Mouse (Mus musculus): Measurements from ENCODE around the gene Ccdc85c.

Gene Ccdc85c

DNA sequence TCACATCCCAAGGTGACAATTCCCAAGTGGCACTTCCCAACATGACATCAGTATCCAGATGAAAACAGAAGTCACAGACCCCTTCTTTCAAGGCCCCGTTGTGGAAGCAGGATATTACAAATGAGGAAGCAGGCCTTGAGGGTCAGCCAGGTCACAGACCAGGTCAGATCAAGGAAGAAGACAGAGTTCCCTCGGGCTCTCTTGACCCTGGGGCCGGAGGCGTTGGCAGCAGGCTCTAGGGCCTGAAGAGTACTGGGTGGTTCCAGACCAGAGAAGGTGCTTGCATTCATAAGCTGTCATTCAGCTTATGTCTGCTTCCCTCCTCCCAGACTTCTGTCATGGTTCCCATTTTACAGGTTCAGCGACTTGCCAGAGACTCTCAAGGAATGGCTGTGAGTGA lies 5.5 kb downstream of the Ccdc85c start:
- no peak for DNase-seq (ENCODE audit: low read depth in 2 of 2, low spot score in 2 of 2)

DNA sequence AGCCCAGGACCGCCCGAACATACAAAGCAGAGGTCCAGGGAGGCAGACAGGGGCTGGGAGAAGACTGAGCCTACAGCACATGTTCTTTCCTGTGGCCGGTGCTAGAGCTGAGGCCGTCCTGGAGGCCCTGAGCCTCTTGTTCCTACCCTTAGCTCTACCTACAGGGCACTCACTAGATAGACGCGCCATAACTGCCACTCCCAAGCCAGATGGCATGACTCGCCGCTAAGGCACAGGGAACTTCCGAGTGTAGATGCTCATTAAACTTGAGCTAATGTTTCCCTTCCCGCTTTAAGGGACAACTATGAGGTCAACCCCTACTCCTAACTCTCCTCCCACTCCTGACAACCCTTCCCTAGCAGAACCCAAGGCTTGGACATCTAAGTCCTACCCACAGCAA lies 6.3 kb downstream of the Ccdc85c start:
- DNase-seq (ENCODE audit: low read depth in 2 of 2, low spot score in 2 of 2), result no peak

- DNase-seq (ENCODE audit: low read depth in 2 of 2, low spot score in 2 of 2), result no peak
Observed at GRCm38 (mm10) chr12:108267653-108268052, 7.6 kb downstream of the Ccdc85c start.

DNA sequence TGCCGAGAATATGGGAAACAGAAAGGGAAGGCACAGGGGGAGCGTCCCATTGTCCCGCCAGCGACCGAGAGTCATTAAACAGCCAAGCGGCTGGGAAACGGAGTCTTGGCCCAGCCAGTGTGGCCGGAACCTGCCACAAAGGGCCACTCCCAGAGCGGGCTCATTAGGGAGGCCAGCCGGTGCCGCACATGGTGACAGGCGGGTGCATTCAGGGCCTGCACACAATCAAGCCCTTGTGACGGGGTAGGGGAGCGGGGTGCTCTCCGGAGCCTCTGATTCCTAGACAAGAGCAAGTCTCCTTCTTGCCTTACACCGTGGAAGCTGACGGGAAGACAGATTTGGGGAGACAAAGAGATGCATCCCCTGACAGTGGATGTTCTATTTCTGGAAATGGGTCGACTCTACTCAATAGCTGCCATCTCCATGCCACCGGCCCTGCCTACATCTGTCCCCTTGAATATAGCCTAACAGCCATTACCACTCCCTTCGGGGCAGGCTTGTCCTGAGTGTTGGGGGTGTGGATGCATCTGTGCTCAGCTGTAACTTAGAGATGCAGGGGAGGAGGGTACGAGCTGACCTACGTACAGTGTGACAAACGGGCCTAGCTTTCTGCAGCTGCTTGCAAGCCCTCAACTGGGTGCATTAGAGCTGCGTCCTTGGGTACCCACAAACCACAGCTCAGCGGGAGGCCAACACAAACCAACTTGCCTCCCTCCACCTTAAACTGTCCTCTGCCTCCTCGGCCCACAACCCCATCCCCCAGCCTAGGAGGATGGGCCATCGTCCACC lies 9.2 kb downstream of the Ccdc85c start:
- DNase-seq (ENCODE audit: low read depth in 2 of 2, low spot score in 2 of 2), result no peak

DNA sequence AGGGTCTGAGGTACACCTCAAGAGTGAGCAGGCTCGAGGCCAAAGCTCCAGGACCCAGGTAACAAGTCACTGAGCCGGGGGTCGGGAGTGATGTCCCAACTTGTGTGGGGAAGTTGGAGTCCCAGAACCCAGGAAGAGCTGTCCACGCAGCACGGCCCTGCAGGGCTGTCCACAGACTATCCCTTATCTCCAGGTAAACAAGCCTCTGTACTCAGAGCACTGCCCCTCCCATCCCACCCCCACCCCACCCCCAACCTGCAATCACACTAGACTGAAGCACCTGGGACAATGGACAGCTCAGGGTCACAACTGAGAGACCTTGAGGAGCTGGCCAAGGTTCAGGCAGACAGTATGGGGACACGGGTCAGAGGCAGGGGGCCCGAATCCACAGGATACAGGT lies 10.3 kb downstream of the Ccdc85c start:
- no peak for DNase-seq (ENCODE audit: low read depth in 2 of 2, low spot score in 2 of 2)

DNA sequence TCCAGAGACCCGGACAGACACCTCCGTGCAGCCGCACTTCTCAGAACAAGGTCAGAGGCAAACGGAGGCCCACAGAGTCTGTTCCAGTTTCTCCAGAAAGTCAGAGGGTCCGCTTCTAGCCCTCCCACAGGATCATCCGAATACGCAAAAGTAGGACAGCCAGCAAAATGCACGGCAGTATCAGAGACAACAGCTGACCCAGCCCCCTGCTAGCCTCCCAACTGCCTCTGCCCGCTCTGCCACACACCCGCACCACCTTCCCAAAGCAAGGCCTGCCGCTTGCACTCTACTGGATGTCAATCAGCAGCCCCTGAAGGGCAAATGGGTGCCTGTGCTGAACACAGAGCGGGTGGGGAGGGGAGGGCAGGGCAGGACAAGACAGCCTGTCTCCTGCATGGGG lies 14.3 kb downstream of the Ccdc85c start:
- DNase-seq (ENCODE audit: low read depth in 2 of 2, low spot score in 2 of 2), result no peak

DNA sequence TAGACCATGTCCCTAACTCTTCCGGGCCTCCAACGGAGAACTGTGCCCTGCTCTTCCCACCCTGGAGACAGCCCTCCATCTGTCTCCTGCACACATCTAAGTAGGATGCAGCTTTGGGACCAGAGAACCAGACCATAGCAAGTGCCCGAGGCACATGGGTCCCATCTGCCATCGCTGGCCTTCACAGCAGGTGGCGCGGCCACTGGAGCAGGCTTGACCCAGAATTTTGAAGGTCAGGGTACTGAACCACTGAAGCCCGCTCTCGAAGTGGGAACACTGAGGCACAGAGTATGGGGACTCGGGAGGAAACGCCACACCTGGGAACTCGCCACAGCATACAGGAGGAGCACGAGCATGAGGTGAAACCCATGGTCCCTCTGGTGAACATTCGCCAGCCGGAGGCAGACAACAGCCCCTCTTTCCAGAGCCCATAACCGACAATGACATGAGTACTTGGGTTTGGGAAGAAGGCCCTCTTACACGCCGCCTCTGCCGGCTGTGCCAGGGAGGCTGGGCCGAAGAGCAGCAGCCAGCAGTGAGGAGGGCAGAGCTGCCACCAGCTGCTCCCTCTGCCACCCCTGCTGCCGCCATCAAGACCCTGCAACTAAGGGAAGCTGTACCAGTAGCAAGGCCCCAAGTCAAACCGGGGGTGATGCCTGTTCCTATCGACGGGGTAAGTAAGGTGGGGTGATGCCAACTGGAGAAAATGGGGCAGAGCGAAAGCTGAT lies 15.7 kb downstream of the Ccdc85c start:
- DNase-seq (ENCODE audit: low read depth in 2 of 2, low spot score in 2 of 2), result no peak

DNA sequence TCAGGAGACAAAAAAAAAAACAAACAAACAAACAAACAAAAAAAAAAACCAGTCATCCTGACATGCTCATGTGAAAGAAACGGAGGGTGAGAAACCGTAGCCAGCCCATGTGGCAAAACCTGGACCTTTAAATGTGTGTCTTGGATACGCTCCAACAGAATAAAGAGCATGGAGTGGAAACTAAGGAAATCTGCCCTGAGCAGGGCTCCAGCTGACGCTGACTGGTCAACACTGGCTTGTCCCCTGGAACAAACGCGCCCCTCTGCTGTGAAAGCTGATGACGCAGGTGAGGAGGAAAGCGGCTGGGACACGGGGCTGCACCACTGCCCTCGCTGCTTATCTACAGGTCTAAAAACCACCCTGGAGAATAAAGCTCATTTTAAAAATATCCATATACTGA lies 18.5 kb downstream of the Ccdc85c start:
- no peak for DNase-seq (ENCODE audit: low read depth in 2 of 2, low spot score in 2 of 2)

DNA sequence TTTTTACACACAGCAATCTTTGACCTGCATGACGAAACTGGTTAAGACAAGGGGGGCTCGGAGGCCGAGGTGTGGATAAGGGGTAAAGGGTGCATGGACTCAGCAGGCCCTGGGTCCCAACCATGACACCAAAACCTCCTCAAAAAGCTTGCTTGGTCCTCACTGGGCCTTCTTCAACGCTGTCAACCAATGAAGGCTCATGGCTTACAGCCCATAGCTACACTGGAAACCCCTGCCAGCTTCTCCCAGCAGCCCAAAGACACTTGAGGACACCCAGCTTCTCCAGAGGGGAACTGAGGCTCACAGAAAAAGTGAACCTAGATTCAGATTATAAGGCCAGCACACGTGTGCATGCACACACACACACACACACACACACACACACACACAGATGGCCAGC lies 19.3 kb downstream of the Ccdc85c start:
- no peak for DNase-seq (ENCODE audit: low read depth in 2 of 2, low spot score in 2 of 2)

- DNase-seq (ENCODE audit: low read depth in 2 of 2, low spot score in 2 of 2), result no peak
Observed at GRCm38 (mm10) chr12:108255511-108255919, 19.7 kb downstream of the Ccdc85c start.

GRCm38 (mm10) chr12:108253042-108253441 lies 22.2 kb downstream of the Ccdc85c start:
- no peak for DNase-seq (ENCODE audit: low read depth in 2 of 2, low spot score in 2 of 2)

DNA sequence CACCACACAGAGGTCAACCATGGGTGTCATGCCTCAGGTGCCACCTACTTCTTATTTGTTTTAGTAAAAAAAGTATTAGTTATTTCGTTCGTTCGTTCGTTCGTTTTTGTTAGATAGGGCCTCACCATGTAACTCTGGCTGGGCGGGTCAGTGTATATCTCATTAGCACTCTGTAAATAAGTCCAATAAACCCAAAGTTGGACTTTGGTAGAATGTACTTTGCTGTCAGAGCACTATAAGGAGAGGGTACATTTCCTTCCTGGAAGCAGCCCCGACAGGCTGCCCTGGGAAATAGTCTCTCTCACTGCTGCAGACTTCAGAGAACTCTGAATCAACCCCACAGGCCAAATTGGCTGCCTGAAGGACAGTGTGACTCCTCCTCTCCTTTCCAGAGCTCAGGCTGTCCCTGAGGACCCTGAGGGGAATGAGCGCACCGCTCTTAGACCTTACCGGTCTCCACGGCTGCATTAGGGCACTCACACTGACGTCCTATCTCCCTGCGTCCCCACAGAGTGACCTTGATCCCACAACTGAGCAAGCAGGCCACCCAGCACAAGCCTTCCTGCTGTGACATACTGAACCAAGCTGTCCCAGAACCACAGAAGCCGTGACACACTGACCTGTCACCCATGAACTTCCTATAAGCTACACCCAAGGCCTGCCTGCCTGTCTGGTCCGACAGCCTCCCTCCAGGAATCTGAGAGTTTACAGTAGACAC lies 23.2 kb downstream of the Ccdc85c start:
- no peak for DNase-seq (ENCODE audit: low read depth in 2 of 2, low spot score in 2 of 2)

DNA sequence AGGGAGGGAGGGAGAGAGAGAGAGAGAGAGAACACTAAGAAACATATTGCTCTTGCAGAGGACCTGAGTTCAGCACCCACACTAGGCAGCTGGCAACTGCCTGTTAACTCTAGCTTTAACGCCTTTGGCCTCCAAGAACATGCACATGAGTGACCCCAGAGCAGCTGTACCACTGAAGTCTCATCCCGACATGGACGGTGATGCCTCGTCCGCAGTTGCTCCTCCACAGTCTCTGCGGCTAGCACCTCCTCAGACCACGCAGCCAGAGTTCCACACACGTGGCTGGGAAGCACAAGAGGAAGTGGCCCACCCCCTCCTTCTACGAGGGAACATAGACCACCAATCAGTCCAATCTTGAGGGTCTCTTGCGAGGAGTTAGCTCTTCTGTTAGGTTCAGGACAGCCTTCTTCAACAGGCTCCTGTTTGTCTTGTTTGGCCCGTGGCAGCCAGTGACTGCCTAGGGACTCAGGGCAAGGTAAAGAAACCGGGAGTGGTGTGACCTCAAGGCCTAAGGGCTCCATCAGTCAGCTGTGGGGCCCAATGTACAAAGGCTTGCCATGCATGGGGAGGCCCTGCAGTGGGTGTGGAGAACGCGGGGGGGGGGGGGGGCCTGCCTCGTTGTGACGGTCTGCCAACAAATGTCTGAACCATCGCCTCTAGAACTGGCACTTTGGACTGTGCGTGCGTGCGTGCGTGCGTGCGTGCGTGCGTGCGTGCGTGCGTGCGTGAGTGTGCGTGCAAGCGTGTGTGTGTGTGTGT lies 24.0 kb downstream of the Ccdc85c start:
- DNase-seq (ENCODE audit: low read depth in 2 of 2, low spot score in 2 of 2), result no peak

- DNase-seq (ENCODE audit: low read depth in 2 of 2, low spot score in 2 of 2), result no peak
Observed at GRCm38 (mm10) chr12:108249522-108249921, 25.7 kb downstream of the Ccdc85c start.

DNA sequence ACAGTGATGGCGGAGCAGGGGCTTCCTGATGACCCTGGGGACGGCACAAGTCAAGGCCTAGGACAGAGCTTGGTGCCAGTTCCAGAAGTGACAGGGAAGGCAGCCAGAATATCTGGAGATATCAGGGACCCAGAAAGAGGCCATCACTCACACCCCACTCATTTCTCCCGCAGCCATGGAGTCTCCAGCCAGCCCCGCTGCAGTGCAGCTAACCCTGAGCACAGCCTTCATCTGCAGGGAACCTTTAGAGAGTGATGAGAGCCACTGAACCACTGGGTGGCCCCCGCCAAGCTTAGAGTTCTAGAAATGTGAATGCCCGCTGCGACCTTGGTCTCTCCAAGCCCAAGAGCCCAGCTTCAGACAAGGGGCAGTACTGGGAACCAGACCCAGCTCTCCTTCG lies 26.2 kb downstream of the Ccdc85c start:
- no peak for DNase-seq (ENCODE audit: low read depth in 2 of 2, low spot score in 2 of 2)

DNA sequence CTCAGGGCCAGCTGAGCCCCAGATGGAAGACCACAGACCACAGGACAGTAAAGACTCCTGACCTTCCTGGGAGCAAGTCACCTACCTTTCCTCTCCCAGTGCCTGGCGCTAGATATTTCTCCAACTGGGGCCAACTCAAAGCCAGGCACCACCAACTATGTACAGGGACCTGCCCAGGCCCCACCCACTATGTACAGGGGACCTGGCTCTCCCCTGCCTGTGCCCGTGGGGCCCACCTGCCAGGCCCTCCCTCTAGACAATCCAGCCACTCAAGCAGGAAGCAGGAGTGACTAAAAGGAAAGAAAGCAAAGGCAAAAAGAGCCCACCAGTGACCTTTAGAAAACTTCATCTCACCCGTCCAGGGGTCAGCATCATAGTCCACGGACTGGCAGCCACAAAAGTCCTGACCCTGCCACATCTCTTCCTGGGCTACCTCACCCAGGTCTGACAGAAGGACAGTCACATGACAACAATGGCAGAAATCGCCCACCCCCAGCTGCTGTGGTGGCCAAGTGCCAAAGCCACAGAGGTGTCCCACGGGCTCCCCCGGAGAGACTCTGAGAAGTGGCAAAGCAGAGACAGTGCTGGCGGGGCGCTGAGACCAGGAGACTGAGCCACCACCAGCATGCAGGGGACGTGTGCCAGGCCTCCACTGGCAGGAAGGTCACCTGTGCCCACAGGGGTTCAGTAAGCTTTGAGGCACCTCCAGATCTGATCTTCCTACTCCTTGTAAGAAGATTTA lies 28.3 kb downstream of the Ccdc85c start:
- no peak for DNase-seq (ENCODE audit: low read depth in 2 of 2, low spot score in 2 of 2)

DNA sequence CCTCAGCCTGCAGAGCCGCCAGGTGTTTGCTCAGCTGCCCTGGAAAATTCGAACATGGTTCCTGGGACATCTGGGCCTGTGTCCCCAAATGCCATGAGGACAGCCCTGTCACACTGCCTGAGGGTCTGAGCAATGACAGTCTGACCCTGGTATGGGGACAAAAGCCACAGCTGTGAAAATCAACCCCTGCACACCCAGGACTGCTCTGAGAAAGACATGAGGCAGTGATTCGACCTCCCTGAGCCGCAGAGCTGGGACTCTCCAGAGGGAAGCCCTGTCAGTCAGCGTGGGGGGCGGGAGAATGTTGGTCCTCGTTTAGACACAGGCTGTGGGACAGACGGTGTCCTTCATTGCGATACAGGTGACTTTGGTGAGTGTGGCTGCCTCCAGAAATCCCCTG lies 29.6 kb downstream of the Ccdc85c start:
- no peak for DNase-seq (ENCODE audit: low read depth in 2 of 2, low spot score in 2 of 2)

GRCm38 (mm10) chr12:108244778-108245177 lies 30.4 kb downstream of the Ccdc85c start:
- no peak for DNase-seq (ENCODE audit: low read depth in 2 of 2, low spot score in 2 of 2)

DNA sequence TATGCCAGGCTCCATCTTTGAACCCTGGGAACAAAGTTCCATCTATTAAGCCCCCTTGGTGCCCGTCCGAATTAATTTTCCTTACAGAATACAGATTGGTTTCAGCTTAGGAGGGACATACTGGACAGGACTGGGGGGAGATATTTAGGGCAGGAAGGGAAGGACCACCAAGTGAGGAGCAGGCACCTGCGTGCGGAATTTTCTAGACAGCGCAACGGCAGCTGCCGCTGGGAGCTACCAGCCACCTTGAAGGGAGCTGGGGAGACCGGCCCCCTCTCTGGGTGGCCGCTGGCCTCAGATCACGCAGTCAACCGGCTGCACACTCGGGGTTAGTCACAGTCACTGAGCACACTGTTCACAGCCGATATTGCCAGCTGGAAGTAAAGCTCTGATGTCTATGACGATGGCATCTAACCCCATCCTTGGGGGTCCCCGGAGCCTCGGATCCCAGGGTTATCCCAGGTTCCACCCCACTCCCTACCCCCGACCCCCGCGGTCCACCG lies 32.9 kb downstream of the Ccdc85c start:
- DNase-seq (ENCODE audit: low read depth in 2 of 2, low spot score in 2 of 2), result no peak

DNA sequence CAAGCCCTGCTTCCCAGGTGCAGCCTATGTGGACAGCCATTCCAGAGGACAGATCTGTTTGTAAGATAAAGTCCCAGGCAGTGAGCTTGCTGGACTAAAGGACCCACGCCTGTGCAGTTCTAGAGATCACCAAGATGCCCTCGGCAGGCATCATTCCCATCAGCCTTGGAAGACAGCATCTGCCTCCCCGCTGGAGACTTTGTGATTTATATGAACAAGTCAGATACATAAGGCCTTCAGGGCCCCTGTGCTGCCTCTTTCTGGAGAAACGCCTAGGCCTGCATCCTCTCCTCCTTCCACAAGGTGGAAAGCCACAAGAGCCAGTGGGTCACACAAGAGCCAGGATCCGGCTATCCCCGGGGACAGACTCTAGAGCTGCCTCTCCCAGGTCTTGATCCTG lies 33.6 kb downstream of the Ccdc85c start:
- DNase-seq (ENCODE audit: low read depth in 2 of 2, low spot score in 2 of 2), result no peak

Measured in CD8-positive naive resting alpha-beta T cell, adult 2 months (primary cell).